Mouse (Mus musculus) c-Kit-negative CD71-positive TER-119-positive erythroid progenitor cells, embryonic 14.5 days (primary cell): ENCODE measurements around the gene Ost4.
A peak's percentile ranks its signal among the peaks of the same experiment; 100 is the strongest.

Experiments used
- DNase-seq: peaks from one replicate; pipeline ENCODE4 v3.0.0-alpha.2; 2013; ENCODE audit warnings: low read depth, low spot score

The Ost4 gene

DNA sequence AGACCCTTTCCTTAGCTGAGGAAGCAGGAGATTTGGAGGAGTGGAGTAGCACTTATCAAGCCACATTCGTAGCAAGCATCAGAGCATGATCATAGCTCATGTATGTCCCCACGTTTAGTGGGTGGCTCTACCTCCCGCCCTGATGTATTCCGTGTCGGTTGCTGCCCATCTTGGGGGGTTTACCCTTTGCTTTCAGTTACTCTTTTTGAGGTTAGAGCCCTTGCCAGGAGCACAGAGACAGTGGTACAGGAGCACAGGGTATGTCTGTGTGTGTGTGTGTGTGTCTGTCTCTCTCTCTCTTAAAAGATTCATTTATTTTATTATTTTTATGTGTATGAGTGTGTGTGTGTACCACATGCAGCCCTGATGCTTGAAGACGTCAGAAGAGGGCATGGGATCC, 15.5 kb upstream of the Ost4 start:
- no peak for DNase-seq

DNA sequence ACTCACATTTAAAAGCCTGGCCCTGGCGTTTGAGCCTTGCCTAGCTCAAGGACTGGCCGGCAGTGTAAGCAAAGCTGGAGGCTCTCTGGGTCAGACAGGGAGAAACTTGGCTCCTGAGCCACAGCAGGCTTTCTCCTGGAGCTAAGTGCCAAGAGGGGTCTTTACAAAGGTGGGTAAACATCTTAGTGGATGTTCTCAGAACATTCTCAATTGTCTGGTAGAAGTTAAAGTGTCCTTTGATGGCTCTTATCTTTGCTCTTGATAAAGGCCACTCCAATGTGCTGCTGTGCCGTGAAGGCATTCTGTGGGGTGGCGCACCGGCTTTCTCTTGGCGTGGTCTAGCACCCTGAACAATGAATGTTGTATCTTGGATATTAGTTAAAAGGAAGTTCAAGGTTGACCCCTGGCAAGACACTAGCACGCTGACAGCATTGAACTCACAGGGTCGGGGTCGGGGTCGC, 15.0 kb upstream of the Ost4 start:
- no peak for DNase-seq

GRCm38 (mm10) chr5:30921256-30922033, 13.9 kb upstream of the Ost4 start, which contains the start of gene Khk:
Gene Khk (plus strand): TSS chr5:30921431.
- DNase-seq = peak; percentile 89

GRCm38 (mm10) chr5:30920621-30921020, 13.0 kb upstream of the Ost4 start:
- DNase-seq = no peak

DNA sequence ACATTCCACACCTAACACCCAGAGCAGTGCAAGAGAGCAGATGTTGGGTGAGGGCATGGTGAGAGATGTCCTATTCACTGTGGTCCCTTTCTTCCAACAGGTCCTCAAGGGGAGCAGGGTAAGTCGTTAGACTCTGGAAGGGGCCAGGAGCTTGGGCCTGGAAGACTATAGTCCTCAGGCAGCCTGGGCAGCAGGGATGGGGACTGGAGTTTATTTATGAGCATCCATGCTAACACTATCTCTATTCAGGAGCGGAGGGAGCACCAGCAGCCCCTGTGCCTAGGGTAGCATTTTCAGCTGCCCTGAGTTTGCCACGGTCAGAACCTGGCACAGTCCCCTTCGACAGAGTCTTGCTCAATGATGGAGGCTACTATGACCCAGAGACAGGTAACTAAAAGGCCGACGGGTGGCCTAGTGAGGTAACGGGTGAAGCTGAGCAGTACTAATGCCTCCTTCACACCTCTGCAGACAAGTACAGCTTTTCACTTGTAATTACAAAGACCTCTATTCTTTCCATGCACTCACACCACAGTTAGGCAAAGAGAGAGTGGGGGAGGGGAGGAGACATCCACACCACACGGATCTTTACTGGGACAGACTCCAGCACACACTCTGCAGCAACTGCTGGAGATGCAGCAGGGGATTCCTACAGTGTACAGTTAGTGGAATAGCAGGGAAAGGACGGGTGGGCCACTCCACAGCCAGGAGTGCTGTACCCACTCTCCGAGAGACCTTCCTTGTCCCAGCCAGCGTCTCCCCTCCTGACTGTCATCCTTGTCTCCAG, 12.4 kb upstream of the Ost4 start:
- DNase-seq = no peak

GRCm38 (mm10) chr5:30918691-30919090, 11.1 kb upstream of the Ost4 start:
- DNase-seq = no peak

DNA sequence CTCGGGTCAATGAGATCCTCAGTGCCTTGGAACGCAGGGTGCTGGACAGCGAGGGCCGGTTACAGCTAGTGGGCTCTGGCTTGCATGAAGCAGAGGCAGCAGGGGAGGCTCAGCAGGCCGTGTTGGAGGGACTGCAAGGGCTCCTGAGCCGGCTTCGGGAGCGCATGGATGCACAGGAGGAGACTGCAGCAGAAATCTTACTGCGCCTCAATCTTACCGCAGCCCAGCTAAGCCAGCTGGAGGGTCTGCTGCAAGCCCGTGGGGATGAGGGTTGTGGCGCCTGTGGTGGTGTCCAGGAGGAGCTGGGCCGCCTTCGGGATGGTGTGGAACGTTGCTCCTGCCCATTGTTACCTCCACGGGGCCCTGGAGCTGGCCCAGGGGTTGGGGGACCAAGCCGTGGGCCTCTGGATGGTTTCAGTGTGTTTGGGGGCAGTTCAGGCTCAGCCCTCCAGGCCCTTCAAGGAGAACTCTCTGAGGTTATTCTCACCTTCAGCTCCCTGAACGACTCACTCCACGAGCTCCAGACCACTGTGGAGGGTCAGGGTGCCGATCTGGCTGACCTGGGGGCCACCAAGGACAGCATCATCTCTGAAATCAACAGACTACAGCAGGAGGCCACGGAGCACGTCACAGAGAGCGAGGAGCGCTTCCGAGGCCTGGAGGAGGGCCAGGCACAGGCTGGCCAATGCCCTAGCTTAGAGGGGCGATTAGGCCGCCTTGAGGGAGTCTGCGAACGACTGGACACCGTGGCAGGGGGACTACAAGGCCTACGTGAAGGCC, 10.5 kb upstream of the Ost4 start:
- no peak for DNase-seq

DNA sequence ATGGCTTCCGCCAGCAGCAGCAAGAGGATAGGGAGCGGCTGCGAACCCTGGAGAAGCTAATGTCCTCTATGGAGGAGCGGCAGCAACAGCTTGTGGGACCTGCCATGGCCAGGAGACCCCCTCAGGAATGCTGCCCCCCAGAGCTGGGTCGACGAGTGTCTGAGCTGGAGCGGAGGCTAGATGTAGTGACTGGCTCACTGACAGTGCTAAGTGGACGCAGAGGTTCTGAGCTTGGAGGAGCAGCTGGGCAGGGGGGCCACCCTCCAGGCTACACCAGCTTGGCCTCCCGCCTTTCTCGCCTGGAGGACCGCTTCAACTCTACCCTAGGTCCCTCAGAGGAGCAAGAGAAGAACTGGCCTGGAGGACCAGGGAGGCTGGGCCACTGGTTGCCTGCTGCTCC, 9.8 kb upstream of the Ost4 start:
- DNase-seq = no peak

DNA sequence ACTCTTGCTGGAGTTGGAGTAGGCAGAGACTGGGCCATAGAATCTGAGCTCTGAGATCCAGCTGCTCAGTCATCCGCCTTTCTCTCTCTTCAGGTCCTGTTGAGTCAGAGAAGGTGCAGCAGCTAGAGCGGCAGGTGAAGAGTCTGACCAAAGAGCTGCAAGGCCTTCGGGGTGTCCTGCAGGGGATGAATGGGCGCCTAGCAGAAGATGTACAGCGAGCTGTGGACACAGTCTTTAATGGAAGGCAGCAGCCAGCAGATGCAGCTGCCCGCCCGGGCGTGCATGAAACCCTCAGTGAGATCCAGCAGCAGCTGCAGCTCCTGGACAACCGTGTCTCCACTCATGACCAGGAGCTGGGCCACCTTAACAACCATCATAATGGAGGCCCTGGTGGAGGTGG, 9.3 kb upstream of the Ost4 start:
- DNase-seq = no peak

GRCm38 (mm10) chr5:30915974-30916433, 8.4 kb upstream of the Ost4 start:
- DNase-seq = peak; percentile 54

- no peak for DNase-seq
Observed at GRCm38 (mm10) chr5:30915456-30915855, 7.9 kb upstream of the Ost4 start.

DNA sequence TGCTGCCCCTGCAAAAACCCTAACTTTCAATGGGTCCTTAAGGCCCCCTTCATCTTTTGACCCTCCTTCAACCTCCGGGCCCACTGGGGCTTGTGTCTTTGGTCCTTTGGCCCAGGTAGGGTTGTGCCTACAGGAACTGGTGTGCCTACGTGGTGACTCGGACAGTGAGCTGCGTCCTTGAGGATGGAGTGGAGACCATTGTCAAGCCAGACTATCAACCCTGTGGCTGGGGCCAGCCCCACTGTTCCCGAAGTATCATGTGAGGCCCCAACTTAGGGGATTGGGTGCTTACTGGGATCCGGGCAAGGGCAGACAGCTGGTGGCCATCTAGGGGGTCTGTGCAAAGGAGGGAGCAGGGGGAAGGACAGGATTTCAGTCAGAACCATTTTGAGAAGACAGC, 7.3 kb upstream of the Ost4 start:
- no peak for DNase-seq

DNA sequence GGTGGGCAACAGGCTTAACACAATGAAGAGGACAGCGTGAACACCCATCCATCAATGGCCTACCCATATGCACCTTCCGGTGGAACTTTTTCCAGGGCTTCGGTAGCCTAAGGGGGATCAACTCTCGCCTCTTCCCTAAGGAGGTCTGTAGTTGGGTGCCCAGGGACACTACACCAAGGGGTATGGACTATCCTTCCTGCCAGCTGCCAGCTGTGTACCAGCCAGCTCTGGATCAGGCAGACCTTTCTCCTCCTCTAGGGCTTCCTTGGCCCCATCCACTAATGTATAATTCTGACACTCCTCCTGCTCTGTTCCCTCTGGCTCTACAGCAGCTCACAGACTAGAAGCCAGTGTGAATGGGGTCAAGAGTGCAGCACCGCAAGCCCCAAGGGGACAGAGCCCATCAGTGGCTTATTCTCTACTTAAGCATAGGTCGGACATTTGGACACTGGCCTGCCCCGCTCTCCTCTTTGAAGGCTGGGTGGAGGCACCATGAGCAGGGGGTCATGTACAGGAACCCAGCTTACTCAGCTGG, 6.6 kb upstream of the Ost4 start:
- no peak for DNase-seq

- no peak for DNase-seq
Observed at GRCm38 (mm10) chr5:30913060-30913841, 5.7 kb upstream of the Ost4 start, which contains the start of gene Emilin1. Gene Emilin1 (plus strand): TSS chr5:30913402.

DNA sequence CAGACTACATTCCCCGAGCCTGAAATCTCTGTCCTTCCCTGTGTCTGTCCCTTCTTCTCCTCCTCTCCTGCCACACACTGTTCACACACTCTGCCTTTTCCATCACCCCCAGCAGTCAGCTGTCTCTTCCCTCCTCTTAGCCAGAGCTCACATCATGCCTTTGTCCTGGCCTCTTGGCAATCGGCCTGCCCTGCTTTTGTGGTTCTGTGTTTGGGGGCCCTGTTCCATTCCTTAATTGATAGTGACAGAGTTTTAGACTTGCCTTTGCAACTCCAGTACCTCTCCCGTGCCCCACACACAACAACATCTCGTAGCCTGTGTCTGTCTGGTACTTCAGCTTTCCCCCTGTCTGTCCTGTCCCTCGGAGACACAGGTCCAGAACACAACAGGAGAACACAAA, 4.6 kb upstream of the Ost4 start:
- no peak for DNase-seq

DNA sequence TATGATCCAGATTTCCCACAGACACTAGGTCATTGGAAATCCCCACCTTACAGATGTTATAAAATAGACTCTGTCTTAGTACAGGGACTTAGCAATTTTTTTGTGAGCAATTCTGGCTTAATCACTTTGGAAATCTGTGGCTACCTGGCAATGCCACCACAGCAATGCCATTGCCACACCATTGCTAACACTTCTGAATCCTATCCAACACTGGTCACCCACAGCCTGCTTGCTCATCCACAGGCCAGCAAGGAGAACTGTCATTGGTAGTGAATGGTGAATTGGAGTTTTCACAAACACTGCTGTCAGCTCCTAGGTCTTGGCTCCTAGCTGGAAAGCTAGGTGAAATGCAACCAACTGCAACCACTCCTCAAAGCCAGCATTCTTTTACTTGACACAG, 2.9 kb upstream of the Ost4 start:
- DNase-seq = no peak

- DNase-seq = no peak
Observed at GRCm38 (mm10) chr5:30909863-30910262, 2.3 kb upstream of the Ost4 start.

GRCm38 (mm10) chr5:30909300-30909659, 1.7 kb upstream of the Ost4 start:
- DNase-seq = no peak

GRCm38 (mm10) chr5:30908426-30909299, 1.1 kb upstream of the Ost4 start:
- DNase-seq = no peak

DNA sequence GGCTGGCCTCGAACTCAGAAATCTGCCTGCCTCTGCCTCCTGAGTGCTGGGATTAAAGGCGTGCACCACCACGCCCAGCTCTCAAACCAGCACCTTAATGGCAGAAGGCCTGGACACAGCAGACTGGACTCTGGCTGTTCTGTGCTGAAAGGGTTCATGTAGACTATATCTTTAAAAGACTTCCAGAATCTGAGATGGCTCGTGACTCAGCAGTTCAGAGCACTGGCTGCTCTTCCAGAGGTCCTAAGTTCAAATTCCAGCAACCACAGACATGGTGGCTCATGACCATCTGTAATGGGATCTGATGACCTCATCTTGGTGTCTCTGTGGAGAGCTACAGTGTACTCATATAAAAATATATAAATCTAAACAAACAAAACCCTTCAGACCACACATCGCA, 5.7 kb downstream of the Ost4 start:
- DNase-seq = no peak
